ENCODE assay signal across 8 mouse cellular contexts in the genomic region with DNA sequence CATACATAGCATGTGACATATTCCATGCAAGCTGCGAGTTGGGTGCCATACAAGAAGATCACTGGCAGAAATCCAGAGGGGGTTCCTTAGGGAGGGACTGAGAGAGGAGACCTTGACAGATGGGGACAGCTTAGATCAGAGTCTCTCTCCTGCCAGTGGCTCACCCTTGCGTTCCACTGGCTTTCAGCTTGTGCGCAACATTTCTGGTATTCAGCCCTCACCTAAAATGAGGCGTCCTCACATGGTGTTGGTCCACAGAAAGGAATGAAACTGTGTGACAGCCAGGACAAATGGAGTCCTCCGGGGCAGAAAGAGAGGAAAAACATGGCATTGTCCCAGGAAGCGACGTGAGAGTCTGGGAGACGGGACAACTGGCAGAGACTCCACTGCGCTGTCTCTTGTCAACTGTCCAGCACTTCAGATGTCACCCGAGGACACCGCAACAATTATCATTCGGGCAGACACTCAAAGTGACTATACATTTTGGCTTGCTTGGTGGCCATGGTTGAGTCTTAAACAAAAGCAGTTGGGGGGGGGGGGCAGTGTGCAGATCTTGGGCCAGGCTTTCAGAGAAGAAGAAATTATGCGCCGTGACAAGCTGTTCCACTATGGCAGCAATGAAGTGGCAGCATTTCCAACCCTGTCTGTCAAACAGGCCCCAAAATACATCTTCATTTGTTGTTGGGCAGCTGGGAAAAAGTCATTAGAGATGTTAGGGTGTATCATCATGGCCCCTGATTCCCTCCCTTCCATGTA.
A peak's percentile ranks its signal among the peaks of the same experiment; 100 is the strongest.
DNase-seq lines count a peak whose midpoint lies in the region; ATAC-seq and TF ChIP-seq lines count a peak whose summit lies in the region.

No protein-coding gene starts in this region.

- ATAC-seq in kidney, embryonic 15.5 days (replicated peaks; ENCODE audit: low FRiP score): no peak
- peak; percentile 94 for ATAC-seq in lung, embryonic 16.5 days (ENCODE audit: low read depth)

- TF ChIP-seq CTCF in cerebellum, adult 2 months (IDR thresholded peaks at IDR 0.05; ENCODE audit: borderline replicate concordance, insufficient read depth, low read depth, low read length): no peak

- no peak overlapping the region for H3K27ac ChIP-seq in kidney, embryonic 15.5 days
- no peak overlapping the region for H3K27ac ChIP-seq in cerebellum, adult 2 months (ENCODE audit: insufficient read depth, low read length)
- peak overlapping the region; percentile 60; the same call in 1 of the 2 replicates for H3K27ac ChIP-seq in heart, embryonic 10.5 days
- no peak overlapping the region; the same call in 1 of the 2 replicates for H3K27ac ChIP-seq in lung, embryonic 16.5 days (ENCODE audit: low read length)

- no peaks in the 10 kb centered on the region for H3K9me3 ChIP-seq in kidney, embryonic 15.5 days (replicated peaks)
- no peaks in the 10 kb centered on the region for H3K9me3 ChIP-seq in heart, embryonic 10.5 days
- no peaks in the 10 kb centered on the region for H3K9me3 ChIP-seq in lung, embryonic 16.5 days (ENCODE audit: control insufficient read depth, low read length)

- no peaks in the 10 kb centered on the region for H3K4me1 ChIP-seq in kidney, embryonic 15.5 days
- H3K4me1 ChIP-seq in cerebellum, adult 2 months (ENCODE audit: control insufficient read depth, insufficient read depth, low read length): peaks cover 7% of the 10 kb centered on the region; the same call in 1 of the 2 replicates
- peaks cover 27% of the 10 kb centered on the region for H3K4me1 ChIP-seq in heart, embryonic 10.5 days
- H3K4me1 ChIP-seq in lung, embryonic 16.5 days (replicated peaks; ENCODE audit: control insufficient read depth, insufficient read depth, low read length): peaks cover 6% of the 10 kb centered on the region; the same call in 1 of the 2 replicates

- H3K4me3 ChIP-seq in kidney, embryonic 15.5 days (replicated peaks): no peak overlapping the region
- peak overlapping the region; percentile 23 for H3K4me3 ChIP-seq in cerebellum, adult 2 months (replicated peaks; ENCODE audit: insufficient read depth, low read depth, low read length)
- no peak overlapping the region for H3K4me3 ChIP-seq in heart, embryonic 10.5 days
- H3K4me3 ChIP-seq in lung, embryonic 16.5 days (ENCODE audit: low read length): no peak overlapping the region

- no peak for TF ChIP-seq POLR2A in cerebellum, adult 2 months (IDR thresholded peaks at IDR 0.05; ENCODE audit: borderline replicate concordance, insufficient read depth, low read length)

- no peak overlapping the region for H3K4me2 ChIP-seq in kidney, embryonic 15.5 days
- H3K4me2 ChIP-seq in lung, embryonic 16.5 days (ENCODE audit: low read depth, low read length): peak overlapping the region; percentile 0; the same call in 1 of the 2 replicates

- H3K9ac ChIP-seq in kidney, embryonic 15.5 days: no peak overlapping the region
- H3K9ac ChIP-seq in lung, embryonic 16.5 days (ENCODE audit: low read length): no peak overlapping the region

- DNase-seq in kidney, adult 11 months: peak; percentile 10
- peak; percentile 94 for DNase-seq in Muller cell, postnatal 12 days (ENCODE audit: inconsistent ontology term)
- DNase-seq in cerebellum, adult 2 months: peak; percentile 70 to 81
- no peak for DNase-seq in heart, embryonic 10.5 days (ENCODE audit: low spot score)
- no peak for DNase-seq in liver
- no peak for DNase-seq in B cell, adult 2 months

- no peaks in the 10 kb centered on the region for H3K36me3 ChIP-seq in kidney, embryonic 15.5 days
- H3K36me3 ChIP-seq in heart, embryonic 10.5 days: no peaks in the 10 kb centered on the region
- no peaks in the 10 kb centered on the region for H3K36me3 ChIP-seq in lung, embryonic 16.5 days (ENCODE audit: control insufficient read depth, insufficient read depth, low read length)

- WGBS in kidney, embryonic 15.5 days: 83% methylated on average over 14 of the region's 14 CpGs
- WGBS in cerebellum, adult 2 months: 5% methylated on average over 14 of the region's 14 CpGs
- 67% methylated on average over 14 of the region's 14 CpGs for WGBS in heart, embryonic 10.5 days
- WGBS in lung, embryonic 16.5 days: 55% methylated on average over 14 of the region's 14 CpGs

- H3K27me3 ChIP-seq in kidney, embryonic 15.5 days: no peaks in the 10 kb centered on the region
- no peaks in the 10 kb centered on the region for H3K27me3 ChIP-seq in cerebellum, adult 2 months (ENCODE audit: control insufficient read depth, insufficient read depth, low read length)
- H3K27me3 ChIP-seq in heart, embryonic 10.5 days (ENCODE audit: insufficient read depth, poor library complexity, severe bottlenecking): no peaks in the 10 kb centered on the region
- no peaks in the 10 kb centered on the region for H3K27me3 ChIP-seq in lung, embryonic 16.5 days (ENCODE audit: control insufficient read depth, insufficient read depth, low read depth, low read length)

Comparison
In these comparisons a context has a peak if more than half of its experiments do, and no peak if none do; other contexts are left out.
1. DNase-seq: peak in kidney, adult 11 months (single experiment), Muller cell, postnatal 12 days (single experiment) and cerebellum, adult 2 months (2 of 2); none in heart, embryonic 10.5 days (single experiment), liver (single experiment) and B cell, adult 2 months (0 of 2).